Mouse (Mus musculus): ENCODE results near the gene 2310030G06Rik. TPM values are rescaled to one million over a fixed set of nuclear protein-coding genes. Genes with fewer than 3 reads are reported as not detected.
A peak's percentile ranks its signal among the peaks of the same experiment; 100 is the strongest.

Gene 2310030G06Rik
- total RNA-seq (2017), result not detected in 3 replicates

- no peak for ATAC-seq (replicated peaks; ENCODE audit: insufficient number of reproducible peaks, low FRiP score, low TSS enrichment, poor library complexity, severe bottlenecking)
These were observed at the start of gene 2310030G06Rik for GRCm38 (mm10) chr9:50746214-50746677. Gene 2310030G06Rik, minus strand, starts transcription at chr9:50746536.

GRCm38 (mm10) chr9:50795266-50795665, 48.9 kb upstream of the 2310030G06Rik start:
- ATAC-seq (replicated peaks; ENCODE audit: insufficient number of reproducible peaks, low FRiP score, low TSS enrichment, poor library complexity, severe bottlenecking), result no peak

GRCm38 (mm10) chr9:50782155-50782554, 35.8 kb upstream of the 2310030G06Rik start:
- 0 out of 2 replicates have a peak, but pooled peaks have one; percentile 40 for ATAC-seq (replicated peaks; ENCODE audit: insufficient number of reproducible peaks, low FRiP score, low TSS enrichment, poor library complexity, severe bottlenecking)

DNA sequence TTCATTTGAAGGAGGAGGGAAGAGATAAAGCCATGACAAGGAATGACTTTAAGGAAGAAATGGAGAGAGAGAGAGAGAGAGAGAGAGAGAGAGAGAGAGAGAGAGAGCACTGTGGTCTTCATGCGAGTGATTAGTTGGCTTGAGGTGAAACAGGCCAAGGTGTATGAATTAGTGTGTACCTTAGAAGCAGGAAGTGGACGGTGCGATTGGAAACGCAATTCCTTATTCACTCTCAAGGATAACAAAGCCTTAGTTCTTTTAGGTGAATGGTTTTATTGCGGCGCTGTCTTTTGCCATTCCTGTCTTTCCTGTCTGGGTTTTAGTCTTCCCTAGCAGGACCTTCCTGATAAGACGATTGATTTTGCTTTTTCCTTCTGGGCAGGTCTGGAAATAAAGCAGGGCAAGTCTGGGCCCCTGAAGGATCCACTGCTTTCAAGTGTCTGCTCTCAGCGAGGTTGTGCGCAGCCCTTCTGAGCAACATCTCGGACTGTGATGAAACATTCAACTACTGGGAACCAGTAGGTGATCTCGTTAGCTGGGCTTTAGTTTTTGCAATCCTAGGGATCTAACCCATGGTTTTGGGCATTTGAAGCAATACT, 29.9 kb upstream of the 2310030G06Rik start:
- no peak for ATAC-seq (replicated peaks; ENCODE audit: insufficient number of reproducible peaks, low FRiP score, low TSS enrichment, poor library complexity, severe bottlenecking)

DNA sequence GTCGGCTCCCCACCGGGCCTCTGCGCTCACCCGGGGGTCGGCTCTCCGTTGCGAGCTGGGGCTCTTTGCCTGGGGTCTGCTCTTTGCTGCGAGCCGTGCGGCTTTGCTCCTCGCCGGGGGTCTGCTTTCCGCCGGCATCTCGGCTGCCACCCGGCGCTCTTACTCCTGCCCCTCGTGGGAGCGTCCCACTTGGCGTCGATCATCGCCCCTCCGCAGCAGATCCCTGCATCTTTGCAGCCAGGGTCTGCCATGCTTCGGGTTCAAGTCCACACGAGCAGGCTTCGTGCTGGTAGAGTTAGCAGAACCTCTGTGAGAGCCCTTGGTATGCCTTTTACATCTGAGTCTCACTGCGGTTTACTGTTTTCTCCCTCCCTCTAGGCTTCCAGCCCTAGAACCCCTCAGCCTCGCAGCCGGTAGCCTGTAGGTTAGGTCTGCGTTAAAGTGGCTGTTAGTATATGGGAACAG, 29.4 kb upstream of the 2310030G06Rik start:
- ATAC-seq (replicated peaks; ENCODE audit: insufficient number of reproducible peaks, low FRiP score, low TSS enrichment, poor library complexity, severe bottlenecking), result no peak

- ATAC-seq (replicated peaks; ENCODE audit: insufficient number of reproducible peaks, low FRiP score, low TSS enrichment, poor library complexity, severe bottlenecking), result peak; percentile 71
These were observed 28.8 kb upstream of the 2310030G06Rik start, which contains the start of the genes Alg9 and 1110032A03Rik for GRCm38 (mm10) chr9:50774991-50775612. Gene Alg9, plus strand, starts transcription at chr9:50775019. Gene 1110032A03Rik, minus strand, starts transcription at chr9:50775520.

- peak; percentile 52 for ATAC-seq (replicated peaks; ENCODE audit: insufficient number of reproducible peaks, low FRiP score, low TSS enrichment, poor library complexity, severe bottlenecking)
These were observed 27.7 kb upstream of the 2310030G06Rik start for GRCm38 (mm10) chr9:50774026-50774462.

GRCm38 (mm10) chr9:50770011-50770410, 23.7 kb upstream of the 2310030G06Rik start:
- ATAC-seq (replicated peaks; ENCODE audit: insufficient number of reproducible peaks, low FRiP score, low TSS enrichment, poor library complexity, severe bottlenecking), result no peak

DNA sequence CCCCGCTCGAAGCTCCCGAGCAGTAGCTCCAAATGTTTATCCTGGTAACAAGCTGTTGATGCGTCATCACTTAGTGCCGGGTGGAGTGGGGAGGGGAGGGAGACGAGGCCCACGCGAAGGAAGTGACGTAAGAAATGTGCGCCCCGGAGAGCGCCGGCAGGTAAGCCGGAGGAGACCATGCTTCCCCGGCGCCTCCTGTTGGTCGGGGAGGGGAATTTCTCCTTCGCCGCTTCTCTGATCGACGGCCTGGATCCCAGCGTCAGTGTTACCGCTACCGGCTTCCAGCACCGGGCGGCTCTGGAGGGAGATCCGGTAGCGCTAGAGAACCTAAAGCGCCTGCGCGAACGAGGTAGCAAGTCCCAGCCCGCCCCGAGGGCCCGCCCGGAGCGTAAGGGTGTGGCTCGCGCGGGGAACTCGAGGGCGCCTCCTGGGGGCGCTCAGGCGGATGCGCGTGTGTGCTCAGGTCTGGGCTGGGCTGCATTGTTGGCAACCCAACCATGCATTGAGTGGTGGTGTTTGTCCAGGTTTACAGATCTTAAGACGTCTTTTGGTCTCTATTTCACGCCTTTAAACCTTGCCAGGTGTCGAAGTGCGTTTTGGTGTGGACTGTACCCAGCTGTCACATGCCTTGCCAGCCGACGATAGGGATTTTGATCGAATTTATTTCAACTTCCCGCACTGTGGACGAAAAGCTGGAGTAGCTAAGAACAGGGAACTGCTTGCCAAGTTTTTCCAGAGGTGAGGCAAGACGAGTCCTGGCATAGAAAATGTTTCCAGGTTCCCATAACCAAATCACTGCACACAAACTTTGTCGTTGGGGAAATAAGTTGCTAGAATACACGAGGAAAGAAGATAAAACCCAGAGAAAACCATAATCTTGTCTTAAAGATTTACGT, 22.0 kb upstream of the 2310030G06Rik start, which contains the start of gene Fdxacb1:
Gene Fdxacb1 (plus strand): TSS at position 130 of the 896 bp plus-strand sequence.
- peak; percentile 95 for ATAC-seq (replicated peaks; ENCODE audit: insufficient number of reproducible peaks, low FRiP score, low TSS enrichment, poor library complexity, severe bottlenecking)

GRCm38 (mm10) chr9:50767531-50768106, 21.3 kb upstream of the 2310030G06Rik start:
- ATAC-seq (replicated peaks; ENCODE audit: insufficient number of reproducible peaks, low FRiP score, low TSS enrichment, poor library complexity, severe bottlenecking), result no peak

DNA sequence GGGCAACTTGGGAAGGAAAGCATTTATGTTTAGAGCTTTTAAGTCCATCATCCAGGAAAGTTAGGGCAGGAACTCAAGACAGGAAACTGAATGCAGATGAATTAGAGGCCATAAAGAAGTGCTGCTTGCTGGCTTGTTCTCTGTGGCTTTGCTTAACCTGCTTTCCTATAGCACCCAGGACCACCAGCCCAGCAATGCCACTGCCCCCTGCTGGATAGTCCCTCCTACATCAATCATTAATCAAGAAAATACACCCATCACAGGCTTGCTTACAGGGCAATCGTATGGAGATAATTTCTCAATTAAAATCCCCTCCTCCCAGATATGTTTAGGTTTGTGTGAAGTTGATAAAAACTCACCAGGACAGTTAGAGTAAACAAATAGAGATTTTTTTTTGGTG, 17.0 kb upstream of the 2310030G06Rik start:
- no peak for ATAC-seq (replicated peaks; ENCODE audit: insufficient number of reproducible peaks, low FRiP score, low TSS enrichment, poor library complexity, severe bottlenecking)

- peak; percentile 63 for ATAC-seq (replicated peaks; ENCODE audit: insufficient number of reproducible peaks, low FRiP score, low TSS enrichment, poor library complexity, severe bottlenecking)
These were observed 15.3 kb upstream of the 2310030G06Rik start for GRCm38 (mm10) chr9:50761520-50762243.

DNA sequence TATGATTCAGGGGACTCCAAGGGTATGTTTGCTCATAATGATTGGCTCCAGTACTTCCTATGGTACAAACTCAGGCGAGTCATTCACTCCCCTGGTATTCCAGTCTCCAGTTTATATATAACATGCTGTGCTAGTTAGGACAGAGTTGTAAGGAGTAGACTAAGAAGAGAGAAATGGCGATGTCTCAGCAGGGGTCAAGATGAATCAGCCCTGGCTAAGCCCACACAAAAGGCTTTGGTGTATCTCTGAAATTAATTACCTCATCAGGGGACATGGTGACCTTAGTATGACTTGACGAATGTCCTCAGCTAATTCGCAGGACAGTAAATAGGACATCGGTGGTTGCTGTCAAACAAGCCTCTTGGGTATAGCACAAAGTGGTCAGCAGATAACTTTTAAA, 10.4 kb upstream of the 2310030G06Rik start:
- no peak for ATAC-seq (replicated peaks; ENCODE audit: insufficient number of reproducible peaks, low FRiP score, low TSS enrichment, poor library complexity, severe bottlenecking)

GRCm38 (mm10) chr9:50753947-50754346, 7.6 kb upstream of the 2310030G06Rik start:
- no peak for ATAC-seq (replicated peaks; ENCODE audit: insufficient number of reproducible peaks, low FRiP score, low TSS enrichment, poor library complexity, severe bottlenecking)

DNA sequence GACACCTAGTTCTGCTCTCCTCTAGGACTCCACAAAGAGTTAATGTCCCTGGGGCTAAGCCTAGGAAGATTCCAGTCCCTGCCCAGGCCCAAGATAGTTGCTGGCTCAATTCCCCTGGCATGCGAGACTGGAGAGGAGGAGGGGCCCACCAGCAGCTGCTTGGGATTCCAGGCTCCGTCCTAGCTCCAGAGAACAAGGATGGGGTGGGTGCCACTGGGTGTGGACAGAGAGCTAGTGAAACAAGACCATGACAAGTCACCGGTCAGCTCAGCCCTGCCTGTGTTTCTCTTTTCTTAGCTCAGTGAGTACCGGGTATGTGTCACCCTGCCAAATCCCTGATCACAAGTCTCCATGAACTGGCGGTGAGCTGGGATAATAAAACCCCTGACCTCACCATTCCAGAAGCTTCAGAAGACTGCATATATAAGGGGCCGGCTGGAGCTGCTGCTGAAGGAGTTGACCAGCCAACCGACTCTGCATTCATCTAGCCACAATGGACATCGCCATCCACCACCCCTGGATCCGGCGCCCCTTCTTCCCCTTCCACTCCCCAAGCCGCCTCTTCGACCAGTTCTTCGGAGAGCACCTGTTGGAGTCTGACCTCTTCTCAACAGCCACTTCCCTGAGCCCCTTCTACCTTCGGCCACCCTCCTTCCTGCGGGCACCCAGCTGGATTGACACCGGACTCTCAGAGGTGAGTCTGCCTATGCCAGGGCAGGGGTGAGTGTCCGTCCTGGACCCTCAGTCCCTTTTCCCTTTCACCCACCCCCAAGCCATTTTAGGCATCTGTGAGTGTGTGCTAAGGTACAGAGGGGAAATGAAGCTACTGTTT, 6.7 kb upstream of the 2310030G06Rik start:
- ATAC-seq (replicated peaks; ENCODE audit: insufficient number of reproducible peaks, low FRiP score, low TSS enrichment, poor library complexity, severe bottlenecking), result no peak

GRCm38 (mm10) chr9:50752054-50752602, 5.8 kb upstream of the 2310030G06Rik start, which contains the start of gene Hspb2:
Gene Hspb2, minus strand, starts transcription at chr9:50752354.
- ATAC-seq (replicated peaks; ENCODE audit: insufficient number of reproducible peaks, low FRiP score, low TSS enrichment, poor library complexity, severe bottlenecking), result no peak

- no peak; the same call in 1 of the 2 replicates for ATAC-seq (replicated peaks; ENCODE audit: insufficient number of reproducible peaks, low FRiP score, low TSS enrichment, poor library complexity, severe bottlenecking)
These were observed 5.0 kb upstream of the 2310030G06Rik start, which contains the start of gene Cryab for GRCm38 (mm10) chr9:50751323-50751722. Gene Cryab, plus strand, starts transcription at chr9:50751325.

All from monocyte, adult 5-6 weeks (primary cell).